Mouse (Mus musculus) heart, adult 18-20 months (tissue): ENCODE results near the gene Anks1. TPM values are rescaled to one million over a fixed set of nuclear protein-coding genes. Genes with fewer than 3 reads are reported as not detected.
"Not testable (repeated sequence)": the region's sequence is repeated elsewhere in the genome, so short reads cannot be mapped to it uniquely, and the experiment has no call there.

Source experiments
- DNase-seq, 2 experiments: peaks; one replicate each; pipeline ENCODE4 v3.0.0; 2021 to 2022; ENCODE audit warnings: mixed read lengths in 1 of 2
- total RNA-seq, 2 experiments: library from RNA; stranded (reverse); gene quantifications; 2 replicates each; pipeline ENCODE4 v1.2.3; 2021

Anks1 gene
- total RNA-seq, 2 experiments from 2014 or later: 65.8 to 73.0 TPM

DNA sequence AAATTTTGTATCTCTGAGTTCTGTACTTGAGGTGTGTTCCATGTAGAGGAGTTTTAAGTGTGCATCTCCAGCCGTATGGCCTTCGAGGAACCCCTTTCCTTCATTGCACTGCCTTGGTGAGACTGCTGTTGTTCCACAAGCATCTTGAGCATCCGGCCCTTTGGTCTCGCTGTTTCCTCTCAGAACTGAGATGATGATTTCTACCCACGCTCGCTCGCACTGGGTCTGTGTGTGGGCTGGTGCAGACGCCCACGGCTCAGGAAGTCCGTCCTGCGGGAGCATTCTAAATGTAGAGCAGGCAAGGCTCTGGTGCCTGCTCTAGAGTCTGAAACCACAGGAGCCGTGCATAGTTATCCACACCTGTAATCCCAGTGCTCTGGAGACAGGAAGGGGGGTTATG, 88.1 kb downstream of the Anks1 start:
- DNase-seq: no peak

GRCm38 (mm10) chr17:27999683-28000273, 90.7 kb downstream of the Anks1 start:
- DNase-seq: not testable (repeated sequence)

- DNase-seq: no peak
These were observed 91.3 kb downstream of the Anks1 start for GRCm38 (mm10) chr17:28000389-28000788.

DNA sequence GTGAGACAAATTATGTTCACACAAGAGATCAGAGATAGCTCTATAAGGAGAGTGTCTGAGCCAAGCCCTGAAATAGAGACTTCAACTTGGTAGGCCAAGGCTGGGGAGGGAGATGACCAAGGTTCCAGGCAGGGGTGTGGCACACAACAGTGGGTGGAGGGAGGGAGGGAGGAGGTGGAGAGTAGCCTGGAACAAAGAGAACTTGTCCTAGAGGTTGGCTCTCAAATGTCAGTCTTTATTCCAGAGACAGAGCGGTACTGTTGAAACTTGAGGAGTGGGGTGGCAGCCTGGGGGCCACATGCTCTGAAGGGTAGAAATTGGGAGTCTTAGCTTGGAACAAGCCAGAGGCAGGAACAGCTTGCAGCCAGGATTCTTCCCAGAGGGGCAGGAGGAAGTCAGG, 91.7 kb downstream of the Anks1 start:
- no peak for DNase-seq

GRCm38 (mm10) chr17:28005393-28005792, 96.3 kb downstream of the Anks1 start:
- no peak for DNase-seq

DNA sequence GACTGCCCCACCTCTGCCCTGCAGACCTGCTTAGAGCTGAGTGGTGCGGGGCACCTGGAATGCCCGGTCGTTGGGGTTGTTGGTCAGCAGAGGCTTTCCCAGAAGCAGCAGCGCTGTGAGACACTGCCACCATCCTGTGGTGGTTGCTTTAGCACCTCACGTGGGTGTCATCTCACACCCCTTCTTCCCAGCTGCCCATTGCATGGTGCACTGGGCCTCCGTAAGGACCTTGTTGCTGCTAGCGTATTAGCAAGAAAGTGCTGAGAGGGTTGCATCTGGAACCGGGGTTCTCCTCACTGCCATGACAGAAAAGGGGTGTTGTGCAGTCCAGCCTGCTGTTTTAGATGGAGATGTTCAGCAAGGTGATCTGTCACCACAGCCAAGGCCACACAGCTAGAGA, 97.1 kb downstream of the Anks1 start:
- DNase-seq: no peak

DNA sequence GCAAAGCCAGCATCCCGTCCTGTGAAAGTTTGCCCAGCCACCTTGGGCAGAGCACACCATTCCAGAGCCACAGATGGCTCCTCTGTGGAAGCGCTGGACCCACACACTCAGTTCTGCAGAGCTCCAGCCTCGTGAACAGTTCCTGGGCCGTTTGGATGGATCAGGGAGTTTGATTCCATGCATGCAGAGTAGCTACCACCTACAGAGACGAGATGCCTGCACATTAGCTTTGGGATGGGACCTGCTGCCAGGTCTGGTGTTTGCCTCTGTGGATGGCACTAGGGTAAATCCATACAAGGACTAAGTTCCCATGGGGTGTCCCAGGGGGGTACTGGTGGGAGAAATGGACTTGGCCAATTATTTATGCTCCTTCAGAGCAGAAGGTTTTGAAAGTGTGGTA, 97.5 kb downstream of the Anks1 start:
- DNase-seq: no peak

DNA sequence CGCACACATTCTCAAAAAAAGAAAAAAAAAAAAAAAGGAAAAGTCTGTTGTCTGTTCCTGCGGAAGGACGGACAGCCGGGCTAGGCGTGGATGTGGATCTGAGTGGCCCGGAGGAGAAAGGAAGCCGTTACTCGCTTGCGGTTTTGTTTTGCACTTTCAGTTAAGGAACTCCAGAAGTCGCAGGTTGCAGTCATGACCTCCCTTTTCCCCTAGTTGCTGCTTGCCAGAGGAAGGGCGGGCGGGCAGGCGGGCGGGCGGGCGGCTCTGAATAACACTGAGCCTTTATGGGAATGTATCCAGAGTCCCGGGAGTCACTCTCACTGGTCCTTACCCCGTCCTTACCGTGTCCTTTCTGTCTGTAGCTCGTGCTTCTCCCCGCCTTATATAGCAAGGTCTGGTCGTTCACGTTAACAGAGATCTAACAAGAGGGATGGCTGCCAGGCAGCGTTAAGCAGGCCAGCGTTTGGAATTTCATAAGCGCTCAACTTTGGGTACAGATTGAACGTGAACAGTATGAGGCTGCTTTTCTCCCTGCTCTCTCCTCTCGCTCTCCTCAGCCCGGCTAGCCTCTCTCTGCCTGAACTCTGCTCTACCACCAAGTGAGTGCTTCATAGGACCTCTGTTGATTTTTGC, 98.2 kb downstream of the Anks1 start:
- DNase-seq: peak; percentile 86 to 92

DNA sequence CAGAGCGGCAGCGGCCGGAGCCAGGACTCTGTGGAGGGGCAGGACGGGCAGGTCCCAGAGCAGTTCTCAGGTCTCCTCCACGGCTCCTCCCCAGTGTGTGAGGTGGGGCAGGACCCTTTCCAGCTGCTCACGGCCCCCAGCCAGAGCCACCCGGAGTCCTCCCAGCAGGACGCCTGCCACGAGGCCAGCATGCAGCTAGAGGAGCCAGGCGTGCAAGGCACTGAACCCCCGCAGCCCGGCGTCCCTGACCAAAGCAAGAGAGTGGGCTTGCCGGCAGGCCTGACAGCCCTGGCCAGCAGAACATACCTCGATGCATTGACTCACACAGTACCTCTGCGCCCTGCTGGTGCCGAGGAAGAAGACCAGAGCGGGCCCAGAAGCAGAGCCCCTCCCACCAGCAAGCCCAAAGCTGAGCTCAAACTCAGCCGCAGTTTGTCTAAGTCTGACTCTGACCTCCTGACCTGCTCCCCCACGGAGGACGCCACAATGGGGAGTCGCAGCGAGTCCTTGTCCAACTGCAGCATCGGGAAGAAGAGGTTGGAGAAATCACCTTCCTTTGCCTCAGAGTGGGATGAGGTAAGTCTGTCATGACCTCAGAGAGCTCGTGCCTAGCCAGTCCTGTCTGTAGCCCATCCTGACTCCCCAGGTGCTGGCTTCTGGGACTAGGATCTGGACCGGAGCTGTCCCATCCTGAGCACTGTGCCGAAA, 98.9 kb downstream of the Anks1 start:
- DNase-seq: peak; percentile 62 to 76

DNA sequence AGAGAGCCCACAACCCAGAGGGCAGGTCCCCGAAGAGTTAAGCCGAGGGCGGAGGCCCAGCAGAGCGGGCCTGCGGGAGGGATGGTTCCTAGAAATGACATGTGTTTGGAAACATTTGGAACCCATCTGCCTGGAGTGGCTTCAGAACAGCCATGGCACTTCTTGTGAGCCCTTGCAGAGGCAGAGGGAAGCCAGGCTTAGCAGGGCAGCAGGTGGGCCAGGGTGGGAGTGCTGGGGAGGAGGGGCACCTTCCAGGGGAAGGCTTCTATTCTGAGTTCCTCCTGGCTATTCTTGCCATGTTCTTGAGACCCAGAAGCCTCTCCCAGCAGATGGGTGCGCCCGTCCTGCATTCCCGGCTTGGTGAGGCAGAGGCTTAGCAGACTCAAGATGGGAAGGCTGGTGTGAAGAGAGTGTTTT, 99.5 kb downstream of the Anks1 start:
- peak; percentile 55 to 68 for DNase-seq

- no peak for DNase-seq
These were observed 100.1 kb downstream of the Anks1 start for GRCm38 (mm10) chr17:28009066-28009715.

GRCm38 (mm10) chr17:28009716-28010114, 100.6 kb downstream of the Anks1 start:
- peak; percentile 68 to 77 for DNase-seq

- DNase-seq: no peak
These were observed 101.8 kb downstream of the Anks1 start for GRCm38 (mm10) chr17:28010925-28011324.

- no peak for DNase-seq
These were observed 103.7 kb downstream of the Anks1 start for GRCm38 (mm10) chr17:28012851-28013250.

DNA sequence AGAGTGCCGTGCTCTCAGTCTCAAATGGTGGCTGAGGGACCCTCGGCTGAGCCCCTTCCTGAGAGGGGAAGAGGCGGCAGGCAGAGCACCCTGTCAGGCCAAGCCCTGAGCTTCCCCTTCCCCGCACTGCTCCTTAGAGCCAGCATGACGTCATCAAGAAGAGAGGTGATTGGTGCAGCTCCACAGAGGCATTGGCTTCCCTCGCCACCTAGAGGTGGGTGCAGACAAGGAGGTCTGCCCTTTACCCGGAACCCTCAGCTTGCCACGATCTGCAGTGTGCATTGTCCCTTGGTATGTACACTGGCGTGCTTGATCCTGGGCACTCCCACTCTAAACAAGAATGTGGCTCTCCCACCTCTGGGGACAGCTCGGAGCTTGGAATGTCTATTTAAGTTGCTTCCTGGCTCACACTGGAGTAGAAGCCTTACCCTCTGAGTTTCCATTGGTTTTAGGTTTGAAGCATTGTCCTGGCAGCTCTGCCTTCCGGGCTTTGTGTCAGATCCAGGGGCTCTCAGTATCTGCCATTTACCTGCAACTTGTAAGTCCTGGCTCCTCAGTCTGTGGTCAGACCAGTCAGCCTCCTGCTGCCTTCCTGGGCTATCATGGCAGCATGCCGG, 104.3 kb downstream of the Anks1 start:
- DNase-seq: peak; percentile 77 to 85

GRCm38 (mm10) chr17:28014449-28014848, 105.3 kb downstream of the Anks1 start:
- DNase-seq: no peak

GRCm38 (mm10) chr17:28015068-28015730, 106.1 kb downstream of the Anks1 start:
- peak; percentile 65 to 80 for DNase-seq

DNA sequence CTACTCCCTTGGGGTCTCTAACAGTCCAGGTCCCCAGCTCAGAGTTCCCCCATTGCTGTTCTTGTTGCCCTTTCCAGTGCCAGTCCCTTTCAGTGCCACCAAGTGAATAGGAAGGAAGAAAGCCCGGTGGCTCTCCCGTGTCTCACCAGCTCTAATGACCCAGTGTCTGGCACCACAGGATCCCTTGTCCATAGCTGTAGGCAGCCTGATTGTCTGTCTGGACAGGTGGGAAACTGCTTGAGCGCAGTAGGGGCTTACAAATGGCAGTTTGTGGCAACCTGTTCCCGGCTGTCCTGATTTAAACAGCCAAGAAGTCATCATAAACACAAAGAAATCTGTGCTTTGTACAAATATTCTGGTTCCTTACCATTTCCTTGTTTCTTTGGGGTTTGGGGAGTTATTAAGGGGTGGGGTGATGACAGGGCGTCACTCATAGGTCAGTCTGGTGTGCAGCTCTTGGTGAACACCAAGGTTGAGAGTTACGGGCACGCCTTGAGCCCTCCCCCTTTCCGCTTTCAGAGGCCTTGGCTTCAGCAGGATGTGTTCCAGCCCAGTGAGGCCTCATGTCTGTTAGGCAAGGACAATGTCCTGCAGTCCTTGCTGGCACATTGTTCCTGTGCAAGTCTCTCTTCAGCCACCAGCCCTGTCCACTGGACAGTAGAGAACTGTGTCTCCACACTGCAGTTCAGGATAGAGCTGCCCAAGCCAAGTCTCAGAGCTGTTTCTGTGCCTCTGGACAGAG, 107.1 kb downstream of the Anks1 start:
- peak; percentile 71 to 87 for DNase-seq

GRCm38 (mm10) chr17:28018344-28018743, 109.2 kb downstream of the Anks1 start:
- no peak for DNase-seq

- no peak for DNase-seq
These were observed 109.7 kb downstream of the Anks1 start for GRCm38 (mm10) chr17:28018776-28019175.
